ENCODE assay signal across 18 mouse cellular contexts in the genomic region with DNA sequence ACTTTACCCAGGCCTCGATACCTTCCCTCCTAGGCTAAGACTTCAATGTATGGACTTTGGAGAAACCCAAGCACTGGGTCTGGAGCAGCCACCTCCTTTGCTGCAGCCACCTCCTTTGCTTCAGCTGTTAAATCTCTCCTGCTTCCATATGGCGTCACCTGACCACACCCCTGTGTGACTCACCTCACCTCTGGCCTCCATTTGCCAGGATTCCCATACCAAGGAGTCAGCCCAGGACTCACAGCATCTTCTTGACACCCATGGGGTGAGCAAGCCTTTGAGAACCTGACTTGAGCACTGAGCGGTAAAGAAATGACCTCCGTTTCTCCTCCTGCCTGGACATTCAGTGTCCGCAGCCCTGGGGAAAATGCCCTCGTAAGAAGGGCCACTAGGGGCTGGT. TPM values are rescaled to one million over a fixed set of nuclear protein-coding genes. Genes with fewer than 3 reads are reported as not detected.
DNase-seq lines count a peak whose midpoint lies in the region; ATAC-seq lines count a peak whose summit lies in the region.
"Had no signal": no experiment of that assay in that cellular context is flagged by ENCODE, and none has a peak within 500 bp of the region (broad histone marks: within the 10 kb centered on the region; RNA-seq: fewer than 3 reads in every experiment).

No protein-coding gene starts in this region.

- no peaks in the 10 kb centered on the region for H3K36me3 ChIP-seq in midbrain, embryonic 11.5 days (ENCODE audit: control insufficient read depth, insufficient read depth, low read length)
- H3K36me3 ChIP-seq in midbrain, embryonic 13.5 days: no peaks in the 10 kb centered on the region
- no peaks in the 10 kb centered on the region for H3K36me3 ChIP-seq in kidney, embryonic 15.5 days
- H3K36me3 ChIP-seq: embryonic facial prominence, embryonic 13.5 days; embryonic facial prominence, embryonic 15.5 days; forebrain, embryonic 10.5 days; forebrain, embryonic 12.5 days; G1E had no signal

- no peak overlapping the region for H3K9ac ChIP-seq in midbrain, embryonic 11.5 days (ENCODE audit: low read length)
- no peak overlapping the region for H3K9ac ChIP-seq in midbrain, embryonic 13.5 days (replicated peaks)
- H3K9ac ChIP-seq in kidney, embryonic 15.5 days: no peak overlapping the region
- H3K9ac ChIP-seq: embryonic facial prominence, embryonic 13.5 days; embryonic facial prominence, embryonic 15.5 days; forebrain, embryonic 12.5 days had no signal

- WGBS in midbrain, embryonic 11.5 days: 93% methylated on average over 6 of the region's 6 CpGs
- 88% methylated on average over 6 of the region's 6 CpGs for WGBS in midbrain, embryonic 13.5 days
- WGBS in kidney, embryonic 15.5 days: 85% methylated on average over 6 of the region's 6 CpGs

- no peak for ATAC-seq in midbrain, embryonic 11.5 days (ENCODE audit: low FRiP score)
- no peak for ATAC-seq in midbrain, embryonic 13.5 days
- ATAC-seq in kidney, embryonic 15.5 days (replicated peaks; ENCODE audit: low FRiP score): no peak
- ATAC-seq: forebrain, embryonic 14.5 days had no signal

- no peak overlapping the region for H3K4me2 ChIP-seq in midbrain, embryonic 11.5 days
- no peak overlapping the region for H3K4me2 ChIP-seq in midbrain, embryonic 13.5 days (replicated peaks)
- no peak overlapping the region for H3K4me2 ChIP-seq in kidney, embryonic 15.5 days
- H3K4me2 ChIP-seq: embryonic facial prominence, embryonic 13.5 days; embryonic facial prominence, embryonic 15.5 days; forebrain, embryonic 12.5 days had no signal

- no peaks in the 10 kb centered on the region for H3K9me3 ChIP-seq in midbrain, embryonic 11.5 days (ENCODE audit: control insufficient read depth, low read length)
- H3K9me3 ChIP-seq in midbrain, embryonic 13.5 days: 0 out of 2 replicates have a peak, but pooled peaks cover 3% of the 10 kb centered on the region
- no peaks in the 10 kb centered on the region for H3K9me3 ChIP-seq in kidney, embryonic 15.5 days (replicated peaks)
- H3K9me3 ChIP-seq: embryonic facial prominence, embryonic 13.5 days; embryonic facial prominence, embryonic 15.5 days; forebrain, embryonic 10.5 days had no signal

- no peak overlapping the region for H3K27ac ChIP-seq in midbrain, embryonic 11.5 days (ENCODE audit: low read depth, low read length)
- H3K27ac ChIP-seq in midbrain, embryonic 13.5 days: no peak overlapping the region
- H3K27ac ChIP-seq in kidney, embryonic 15.5 days: no peak overlapping the region
- H3K27ac ChIP-seq: embryonic facial prominence, embryonic 13.5 days; embryonic facial prominence, embryonic 15.5 days; forebrain, embryonic 10.5 days; forebrain, embryonic 12.5 days had no signal

- H3K27me3 ChIP-seq in midbrain, embryonic 11.5 days (ENCODE audit: control insufficient read depth, insufficient read depth, low read length): no peaks in the 10 kb centered on the region
- peaks cover 3% of the 10 kb centered on the region; the same call in 1 of the 2 replicates for H3K27me3 ChIP-seq in midbrain, embryonic 13.5 days
- H3K27me3 ChIP-seq in kidney, embryonic 15.5 days: peaks cover 1% of the 10 kb centered on the region; the same call in 1 of the 2 replicates
- H3K27me3 ChIP-seq: embryonic facial prominence, embryonic 15.5 days had no signal

- no peaks in the 10 kb centered on the region for H3K4me1 ChIP-seq in midbrain, embryonic 11.5 days (ENCODE audit: control insufficient read depth, insufficient read depth, low read length)
- H3K4me1 ChIP-seq in midbrain, embryonic 13.5 days (replicated peaks): no peaks in the 10 kb centered on the region
- H3K4me1 ChIP-seq in kidney, embryonic 15.5 days: no peaks in the 10 kb centered on the region
- H3K4me1 ChIP-seq: embryonic facial prominence, embryonic 13.5 days; embryonic facial prominence, embryonic 15.5 days; forebrain, embryonic 10.5 days; forebrain, embryonic 12.5 days had no signal

- DNase-seq in midbrain, embryonic 11.5 days (ENCODE audit: low spot score, missing footprints): peak; percentile 53
- DNase-seq in NIH3T3 (ENCODE audit: low read depth): peak; percentile 27
- DNase-seq in ovary, postnatal 14 days (ENCODE audit: low spot score): no peak
- DNase-seq: adrenal gland, adult 2 months; adrenal gland, postnatal 25 days; B cell, adult 2 months; cerebellum, adult 18-20 months; cerebellum, adult 8-10 months; cerebellum, postnatal 36 days had no signal

- no peak overlapping the region for H3K4me3 ChIP-seq in midbrain, embryonic 11.5 days (ENCODE audit: low read depth, low read length)
- H3K4me3 ChIP-seq in midbrain, embryonic 13.5 days (replicated peaks): no peak overlapping the region
- H3K4me3 ChIP-seq in kidney, embryonic 15.5 days (replicated peaks): no peak overlapping the region
- H3K4me3 ChIP-seq: embryonic facial prominence, embryonic 13.5 days; embryonic facial prominence, embryonic 15.5 days; erythroblast, embryonic 14.5 days; forebrain, embryonic 10.5 days; forebrain, embryonic 12.5 days had no signal

RNA-seq across cellular contexts. Expression of a gene that starts 47.8 kb away (rescaled TPM):
- polyA plus RNA-seq in midbrain, embryonic 11.5 days (2014; fragmentation: Nextera tagmentation; extraction: Ambion mirVana): 175 and 183 TPM in 2 replicates
- 136 and 147 TPM in 2 replicates for polyA plus RNA-seq in midbrain, embryonic 13.5 days (2015; fragmentation: Nextera tagmentation; extraction: Ambion mirVana)
- 141 and 143 TPM in 2 replicates for polyA plus RNA-seq in kidney, embryonic 15.5 days (2015; fragmentation: Nextera tagmentation; extraction: Ambion mirVana)
